Mouse (Mus musculus): ENCODE data around the gene Nrip1. TPM values are rescaled to one million over a fixed set of nuclear protein-coding genes. Genes with fewer than 3 reads are reported as not detected.

Gene Nrip1
- polyA plus RNA-seq (2015; fragmentation: Nextera tagmentation; extraction: Ambion mirVana) = 32.5 and 33.0 TPM in 2 replicates

- Histone ChIP-seq H3K4me3 (peak within 1 kb of the TSS; percentile 78), H3K27ac (replicated peaks) (peak within 1 kb of the TSS; percentile 97), H3K27me3 (no peaks in the 10 kb centered on the region), H3K4me2 (peak within 1 kb of the TSS; percentile 66), H3K36me3 (no peaks in the 10 kb centered on the region), H3K4me1 (replicated peaks) (peaks cover 32% of the 10 kb centered on the region), H3K9ac (peak within 1 kb of the TSS; percentile 85), H3K9me3 (no peaks in the 10 kb centered on the region)
- ATAC-seq (ENCODE audit: low FRiP score, low read depth) = peak; percentile 38
- under 1% methylated on average over 9 of the region's 9 CpGs for WGBS
These were observed at the start of gene Nrip1 for GRCm38 (mm10) chr16:76373671-76374091. Gene Nrip1, minus strand, starts transcription at chr16:76373827.

DNA sequence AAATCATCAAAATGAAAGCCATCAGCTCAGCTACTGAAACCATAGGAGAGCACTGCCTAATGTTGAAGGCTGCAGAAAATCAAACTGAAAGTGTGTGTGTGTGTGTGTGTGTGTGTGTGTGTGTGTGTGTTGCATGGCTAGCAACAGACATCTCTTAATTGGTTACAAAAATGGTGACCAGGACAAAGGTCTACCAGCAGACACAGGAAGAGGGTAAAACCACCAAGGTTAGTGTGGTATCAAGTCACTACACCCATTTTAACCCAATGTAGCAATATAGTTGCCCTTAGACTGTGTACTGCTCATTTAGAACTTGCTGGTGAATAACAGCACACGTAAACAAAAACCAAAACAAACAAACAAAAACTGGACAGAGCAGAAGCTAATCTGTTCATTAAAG lies 48.9 kb upstream of the Nrip1 start:
- Histone ChIP-seq H3K27ac (replicated peaks) (no peak overlapping the region), H3K9ac (no peak overlapping the region), H3K4me2 (no peak overlapping the region), H3K27me3 (no peaks in the 10 kb centered on the region), H3K36me3 (no peaks in the 10 kb centered on the region), H3K4me1 (replicated peaks) (no peaks in the 10 kb centered on the region), H3K9me3 (no peaks in the 10 kb centered on the region), H3K4me3 (no peak overlapping the region)
- no peak for ATAC-seq (ENCODE audit: low FRiP score, low read depth)
- WGBS = 92% methylated on average over 1 of the region's 1 CpGs

DNA sequence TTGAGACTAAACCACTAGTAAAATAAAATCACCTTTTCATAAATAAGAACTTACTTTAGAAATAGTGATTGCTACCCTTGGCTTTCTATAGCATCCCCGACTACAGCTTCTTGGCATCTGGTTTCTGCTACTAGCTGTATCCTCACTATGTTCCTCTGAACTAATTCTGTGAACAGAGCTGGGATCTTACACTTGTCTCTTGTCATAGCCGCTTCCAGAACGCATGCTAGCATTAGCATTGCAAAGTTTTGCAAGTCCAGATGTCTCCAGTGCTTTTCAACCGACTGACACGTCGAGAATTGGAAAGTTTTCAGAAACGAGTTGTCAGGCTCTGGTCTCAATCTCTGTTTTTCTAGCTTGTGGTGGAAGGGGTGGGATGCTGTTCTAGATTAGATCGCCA lies 46.2 kb upstream of the Nrip1 start:
- Histone ChIP-seq H3K36me3 (no peaks in the 10 kb centered on the region), H3K27me3 (no peaks in the 10 kb centered on the region), H3K4me2 (no peak overlapping the region), H3K4me1 (replicated peaks) (no peaks in the 10 kb centered on the region), H3K9me3 (no peaks in the 10 kb centered on the region), H3K9ac (no peak overlapping the region), H3K4me3 (no peak overlapping the region), H3K27ac (replicated peaks) (no peak overlapping the region)
- ATAC-seq (ENCODE audit: low FRiP score, low read depth) = no peak
- 82% methylated on average over 8 of the region's 8 CpGs for WGBS

GRCm38 (mm10) chr16:76416477-76416876 lies 42.9 kb upstream of the Nrip1 start:
- no peak overlapping the region for H3K4me2 ChIP-seq
- H3K27me3 ChIP-seq = no peaks in the 10 kb centered on the region
- no peak overlapping the region for H3K4me3 ChIP-seq
- H3K9ac ChIP-seq = no peak overlapping the region
- H3K4me1 ChIP-seq (replicated peaks) = no peaks in the 10 kb centered on the region
- ATAC-seq (ENCODE audit: low FRiP score, low read depth) = no peak
- H3K36me3 ChIP-seq = no peaks in the 10 kb centered on the region
- no peak overlapping the region for H3K27ac ChIP-seq (replicated peaks)
- WGBS = 98% methylated on average over 2 of the region's 2 CpGs
- H3K9me3 ChIP-seq = no peaks in the 10 kb centered on the region

DNA sequence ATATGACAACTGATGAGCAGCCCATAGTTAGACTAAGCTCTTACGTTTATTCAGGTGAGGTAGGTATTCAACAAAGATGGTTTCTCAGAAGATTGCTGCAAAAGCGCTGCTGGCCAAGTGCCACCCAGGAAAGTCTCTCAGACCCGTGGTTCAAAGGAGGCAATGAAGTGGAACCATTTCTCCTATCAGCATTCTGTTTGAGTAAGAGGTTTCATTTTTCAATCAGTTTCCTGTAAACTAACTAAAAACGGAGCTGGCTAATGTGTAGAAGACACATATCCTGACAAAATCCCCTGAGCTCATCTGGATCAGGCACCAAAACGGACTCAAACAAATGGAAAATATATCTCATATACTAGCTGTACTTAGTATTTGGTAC lies 42.4 kb upstream of the Nrip1 start:
- Histone ChIP-seq H3K36me3 (no peaks in the 10 kb centered on the region), H3K4me1 (replicated peaks) (no peaks in the 10 kb centered on the region), H3K4me2 (no peak overlapping the region), H3K4me3 (no peak overlapping the region), H3K9ac (no peak overlapping the region), H3K27me3 (no peaks in the 10 kb centered on the region), H3K9me3 (no peaks in the 10 kb centered on the region), H3K27ac (replicated peaks) (no peak overlapping the region)
- ATAC-seq (ENCODE audit: low FRiP score, low read depth) = no peak
- WGBS = 75% methylated on average over 5 of the region's 5 CpGs

- ATAC-seq (ENCODE audit: low FRiP score, low read depth) = no peak
- H3K4me3 ChIP-seq = no peak overlapping the region
- 90% methylated on average over 9 of the region's 9 CpGs for WGBS
- no peak overlapping the region for H3K4me2 ChIP-seq
- no peak overlapping the region for H3K27ac ChIP-seq (replicated peaks)
- no peaks in the 10 kb centered on the region for H3K9me3 ChIP-seq
- no peaks in the 10 kb centered on the region for H3K36me3 ChIP-seq
- no peaks in the 10 kb centered on the region for H3K27me3 ChIP-seq
- no peaks in the 10 kb centered on the region for H3K4me1 ChIP-seq (replicated peaks)
- H3K9ac ChIP-seq = no peak overlapping the region
These were observed 41.9 kb upstream of the Nrip1 start for GRCm38 (mm10) chr16:76415407-76416059.

DNA sequence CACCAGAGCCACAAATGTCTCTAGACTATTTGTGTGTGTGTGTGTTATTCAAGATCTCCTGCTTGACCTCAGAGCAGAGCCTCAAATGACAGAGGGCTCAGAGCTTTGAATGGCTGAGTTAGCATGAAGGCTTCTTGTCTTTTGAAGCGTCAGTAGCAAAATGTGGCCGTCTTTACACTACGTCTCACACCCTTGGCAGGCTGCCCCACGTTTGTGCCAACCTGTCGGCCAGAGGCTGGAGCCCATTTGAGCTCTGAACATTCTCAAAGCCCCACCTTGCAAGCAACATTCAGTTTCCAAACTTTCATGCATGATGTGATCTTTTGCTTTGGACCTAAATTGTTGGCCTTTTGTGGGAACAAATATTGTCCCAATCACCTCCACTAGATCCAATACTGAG lies 40.9 kb upstream of the Nrip1 start:
- no peak overlapping the region for H3K4me2 ChIP-seq
- 59% methylated on average over 5 of the region's 5 CpGs for WGBS

GRCm38 (mm10) chr16:76413581-76413980 lies 40.0 kb upstream of the Nrip1 start:
- no peaks in the 10 kb centered on the region for H3K27me3 ChIP-seq
- WGBS = 96% methylated on average over 8 of the region's 8 CpGs
- no peaks in the 10 kb centered on the region for H3K9me3 ChIP-seq
- no peak overlapping the region for H3K4me3 ChIP-seq
- no peaks in the 10 kb centered on the region for H3K36me3 ChIP-seq
- no peaks in the 10 kb centered on the region for H3K4me1 ChIP-seq (replicated peaks)
- H3K4me2 ChIP-seq = no peak overlapping the region
- no peak for ATAC-seq (ENCODE audit: low FRiP score, low read depth)
- no peak overlapping the region for H3K27ac ChIP-seq (replicated peaks)
- H3K9ac ChIP-seq = no peak overlapping the region

More for the DNA sequence above, 40.9 kb upstream of the Nrip1 start:
- Histone ChIP-seq H3K27ac (replicated peaks) (no peak overlapping the region), H3K4me1 (replicated peaks) (no peaks in the 10 kb centered on the region), H3K27me3 (no peaks in the 10 kb centered on the region), H3K4me3 (no peak overlapping the region), H3K9me3 (no peaks in the 10 kb centered on the region), H3K9ac (no peak overlapping the region), H3K36me3 (no peaks in the 10 kb centered on the region)
- ATAC-seq (ENCODE audit: low FRiP score, low read depth) = no peak

DNA sequence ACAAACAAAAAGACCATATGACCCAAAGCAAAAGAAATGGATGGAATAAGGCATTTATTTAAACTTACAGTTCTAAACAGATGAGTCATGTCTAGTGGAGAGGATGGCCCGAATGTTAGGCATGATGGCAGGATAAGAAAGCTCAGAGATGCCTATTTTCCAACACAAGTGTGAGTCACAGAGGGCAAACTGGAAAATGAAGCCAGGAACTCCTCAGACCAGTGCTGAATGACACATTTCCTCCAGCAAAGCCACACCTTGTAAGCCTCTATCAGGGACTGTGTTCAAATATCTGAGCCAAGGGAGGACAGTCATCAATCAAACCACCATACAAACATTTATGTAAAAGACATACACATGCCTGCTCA lies 35.7 kb upstream of the Nrip1 start:
- no peak overlapping the region for H3K4me3 ChIP-seq
- H3K4me1 ChIP-seq (replicated peaks) = no peaks in the 10 kb centered on the region
- no peaks in the 10 kb centered on the region for H3K9me3 ChIP-seq
- H3K27me3 ChIP-seq = no peaks in the 10 kb centered on the region
- WGBS = 87% methylated on average over 1 of the region's 1 CpGs
- H3K27ac ChIP-seq (replicated peaks) = no peak overlapping the region
- no peak overlapping the region for H3K9ac ChIP-seq
- no peak overlapping the region for H3K4me2 ChIP-seq
- no peaks in the 10 kb centered on the region for H3K36me3 ChIP-seq
- ATAC-seq (ENCODE audit: low FRiP score, low read depth) = no peak

- H3K9ac ChIP-seq = no peak overlapping the region
- WGBS = 85% methylated on average over 4 of the region's 4 CpGs
- no peak overlapping the region for H3K4me3 ChIP-seq
- no peaks in the 10 kb centered on the region for H3K9me3 ChIP-seq
- no peaks in the 10 kb centered on the region for H3K4me1 ChIP-seq (replicated peaks)
- no peak overlapping the region for H3K4me2 ChIP-seq
- ATAC-seq (ENCODE audit: low FRiP score, low read depth) = no peak
- no peak overlapping the region for H3K27ac ChIP-seq (replicated peaks)
- H3K36me3 ChIP-seq = no peaks in the 10 kb centered on the region
- H3K27me3 ChIP-seq = no peaks in the 10 kb centered on the region
These were observed 35.2 kb upstream of the Nrip1 start for GRCm38 (mm10) chr16:76408696-76409354.

GRCm38 (mm10) chr16:76408241-76408640 lies 34.6 kb upstream of the Nrip1 start:
- 88% methylated on average over 8 of the region's 8 CpGs for WGBS
- no peaks in the 10 kb centered on the region for H3K36me3 ChIP-seq
- H3K4me1 ChIP-seq (replicated peaks) = no peaks in the 10 kb centered on the region
- H3K4me3 ChIP-seq = no peak overlapping the region
- no peak overlapping the region for H3K27ac ChIP-seq (replicated peaks)
- no peak for ATAC-seq (ENCODE audit: low FRiP score, low read depth)
- no peak overlapping the region for H3K9ac ChIP-seq
- no peaks in the 10 kb centered on the region for H3K27me3 ChIP-seq
- no peak overlapping the region for H3K4me2 ChIP-seq
- no peaks in the 10 kb centered on the region for H3K9me3 ChIP-seq

DNA sequence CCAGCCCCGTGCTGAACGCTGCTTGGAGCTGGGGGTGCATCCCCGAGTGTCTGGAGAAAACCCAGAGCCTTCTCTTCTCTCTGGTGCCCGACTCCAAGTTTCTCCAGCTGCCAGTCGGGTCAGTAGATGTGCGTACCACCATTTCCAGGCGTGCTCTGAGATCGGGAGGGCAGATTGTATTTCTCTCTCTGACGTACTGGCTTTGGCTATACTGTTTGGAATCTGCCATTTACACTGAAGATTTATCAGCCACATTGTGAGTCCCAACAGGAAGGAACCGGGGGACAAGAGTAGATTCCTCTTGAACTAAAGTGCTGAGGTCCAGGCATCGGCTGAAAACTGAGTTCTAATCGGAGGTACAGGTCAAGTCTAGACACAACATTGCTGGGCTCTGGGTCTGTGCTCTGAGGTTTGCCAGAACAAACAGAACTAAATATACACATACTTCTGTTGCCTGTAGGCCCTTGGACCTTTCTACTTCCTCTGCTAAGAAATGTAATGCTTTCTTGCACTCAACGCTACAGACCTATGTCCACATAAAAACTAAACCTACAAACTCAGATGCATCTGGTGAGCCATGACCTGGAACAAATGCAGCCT lies 33.8 kb upstream of the Nrip1 start:
- no peak for ATAC-seq (ENCODE audit: low FRiP score, low read depth)
- H3K4me2 ChIP-seq = no peak overlapping the region

More for the DNA sequence above, 33.8 kb upstream of the Nrip1 start:
- no peaks in the 10 kb centered on the region for H3K9me3 ChIP-seq
- H3K4me3 ChIP-seq = no peak overlapping the region
- H3K9ac ChIP-seq = no peak overlapping the region
- no peak overlapping the region for H3K27ac ChIP-seq (replicated peaks)
- WGBS = 73% methylated on average over 13 of the region's 13 CpGs
- H3K4me1 ChIP-seq (replicated peaks) = no peaks in the 10 kb centered on the region
- no peaks in the 10 kb centered on the region for H3K36me3 ChIP-seq
- H3K27me3 ChIP-seq = no peaks in the 10 kb centered on the region
